Mouse (Mus musculus) kidney, embryonic 16.5 days (tissue): Measurements from ENCODE around the gene Klhdc8b. TPM values are rescaled to one million over a fixed set of nuclear protein-coding genes. Genes with fewer than 3 reads are reported as not detected.

ENCODE experiments used
- ATAC-seq: fragments of 200-750 bp; cut with Nextera tagmentation; 2 replicates; pipeline ENCODE4 v1.8.0; 2017; ENCODE audit warnings: moderate TSS enrichment; ENCODE audit not compliant: low FRiP score, low TSS enrichment
- H3K27ac ChIP-seq: fragments of 300-500 bp; sonication (generic); 2 replicates; pipeline ENCODE4 v1.5.1; 2014; ENCODE audit warnings: low read length
- H3K27me3 ChIP-seq: fragments of 300-500 bp; sonication (generic); 2 replicates; pipeline ENCODE4 v1.6.1; 2014; ENCODE audit warnings: low read length, control low read depth, mixed read lengths; ENCODE audit not compliant: insufficient read depth
- H3K36me3 ChIP-seq: fragments of 300-500 bp; sonication (generic); 2 replicates; pipeline ENCODE4 v1.6.1; 2014; ENCODE audit warnings: low read length, control low read depth, mixed read lengths; ENCODE audit not compliant: insufficient read depth
- H3K4me1 ChIP-seq: fragments of 300-500 bp; sonication (generic); 2 replicates; pipeline ENCODE4 v1.6.1; 2014; ENCODE audit warnings: low read length, control low read depth, mixed read lengths; ENCODE audit not compliant: insufficient read depth
- H3K4me2 ChIP-seq: fragments of 300-500 bp; sonication (generic); replicated peaks from 2 replicates; pipeline ENCODE4 v1.6.1; 2014; ENCODE audit warnings: low read depth, low read length
- H3K4me3 ChIP-seq: fragments of 300-500 bp; sonication (generic); 2 replicates; pipeline ENCODE4 v1.5.1; 2014; ENCODE audit warnings: mild to moderate bottlenecking, low read length
- H3K9ac ChIP-seq: fragments of 300-500 bp; sonication (generic); replicated peaks from 2 replicates; pipeline ENCODE4 v1.6.1; 2014; ENCODE audit warnings: low read length
- H3K9me3 ChIP-seq: fragments of 300-500 bp; sonication (generic); 2 replicates; pipeline ENCODE4 v1.6.1; 2016; ENCODE audit warnings: low read length, control low read depth
- WGBS: fragments of 180-500 bp; shearing (Covaris S2); extraction: QIAGEN DNeasy Blood & Tissue Kit; methylation state at CpG from one replicate; pipeline ENCODE4 v1.1.7; 2014; 5-methylcytosine and 5-hydroxymethylcytosine counted together
- polyA plus RNA-seq: library from polyadenylated mRNA; unstranded; fragments of >200 nt; fragmentation: Nextera tagmentation; extraction: Ambion mirVana; gene quantifications from 2 replicates; pipeline ENCODE4 v1.2.1, GENCODE M21; 2015

Klhdc8b gene
- polyA plus RNA-seq, 1 experiment from 2014 or later = 38.8 TPM

GRCm38 (mm10) chr9:108440485-108440884 lies 20.9 kb downstream of the Klhdc8b start:
- Histone ChIP-seq H3K36me3 (no peaks in the 10 kb centered on the region), H3K4me1 (no peaks in the 10 kb centered on the region), H3K9ac (no peak overlapping the region), H3K27me3 (no peaks in the 10 kb centered on the region), H3K27ac (no peak overlapping the region), H3K4me3 (no peak overlapping the region), H3K9me3 (no peaks in the 10 kb centered on the region), H3K4me2 (no peak overlapping the region)
- WGBS = 57% methylated on average over 5 of the region's 5 CpGs
- ATAC-seq = no peak

- no peak overlapping the region for H3K4me2 ChIP-seq
- no peak overlapping the region for H3K9ac ChIP-seq
- H3K36me3 ChIP-seq = no peaks in the 10 kb centered on the region
- no peaks in the 10 kb centered on the region for H3K27me3 ChIP-seq
- no peaks in the 10 kb centered on the region for H3K4me1 ChIP-seq
- ATAC-seq = no peak
- H3K9me3 ChIP-seq = no peaks in the 10 kb centered on the region
- no peak overlapping the region for H3K4me3 ChIP-seq
- no peak overlapping the region for H3K27ac ChIP-seq
- WGBS = 80% methylated on average over 6 of the region's 6 CpGs
Measured at GRCm38 (mm10) chr9:108439176-108439575, 22.2 kb downstream of the Klhdc8b start.

- WGBS = 78% methylated on average over 3 of the region's 3 CpGs
Measured at GRCm38 (mm10) chr9:108436182-108436581, 25.2 kb downstream of the Klhdc8b start, which contains the start of gene BC048562. BC048562 (plus strand) TSS chr9:108436482.

GRCm38 (mm10) chr9:108431431-108432067 lies 29.8 kb downstream of the Klhdc8b start:
- 41% methylated on average over 32 of the region's 32 CpGs for whole genome bisulfite sequencing
- no peak overlapping the region for H3K9ac ChIP-seq
- peak overlapping the region; percentile 57 for H3K4me2 ChIP-seq
- H3K27ac ChIP-seq = no peak overlapping the region
- no peaks in the 10 kb centered on the region for H3K27me3 ChIP-seq
- no peaks in the 10 kb centered on the region for H3K36me3 ChIP-seq
- H3K4me1 ChIP-seq = no peaks in the 10 kb centered on the region
- ATAC-seq = peak; percentile 76
- H3K9me3 ChIP-seq = no peaks in the 10 kb centered on the region
- H3K4me3 ChIP-seq = peak overlapping the region; percentile 40

More at GRCm38 (mm10) chr9:108436182-108436581, 25.2 kb downstream of the Klhdc8b start, which contains the start of gene BC048562:
- ATAC-seq = no peak
- Histone ChIP-seq H3K27ac (no peak within 1 kb of the TSS), H3K36me3 (no peaks in the 10 kb centered on the region), H3K4me1 (no peaks in the 10 kb centered on the region), H3K9me3 (no peaks in the 10 kb centered on the region), H3K27me3 (no peaks in the 10 kb centered on the region), H3K4me2 (no peak within 1 kb of the TSS), H3K9ac (no peak within 1 kb of the TSS), H3K4me3 (no peak within 1 kb of the TSS)

GRCm38 (mm10) chr9:108428384-108428783 lies 33.0 kb downstream of the Klhdc8b start, which contains the start of gene Ccdc36:
Ccdc36 (minus strand) TSS chr9:108428484.
- H3K27ac ChIP-seq = no peak within 1 kb of the TSS
- H3K9ac ChIP-seq = no peak within 1 kb of the TSS
- H3K9me3 ChIP-seq = no peaks in the 10 kb centered on the region
- no peak within 1 kb of the TSS for H3K4me3 ChIP-seq
- no peak within 1 kb of the TSS for H3K4me2 ChIP-seq
- H3K27me3 ChIP-seq = no peaks in the 10 kb centered on the region
- ATAC-seq = no peak
- H3K36me3 ChIP-seq = no peaks in the 10 kb centered on the region
- no peaks in the 10 kb centered on the region for H3K4me1 ChIP-seq

GRCm38 (mm10) chr9:108412221-108412620 lies 49.2 kb downstream of the Klhdc8b start:
- H3K9me3 ChIP-seq = no peaks in the 10 kb centered on the region
- H3K4me1 ChIP-seq = no peaks in the 10 kb centered on the region
- H3K36me3 ChIP-seq = no peaks in the 10 kb centered on the region
- no peak overlapping the region for H3K9ac ChIP-seq
- H3K27ac ChIP-seq = no peak overlapping the region
- ATAC-seq = no peak
- H3K4me2 ChIP-seq = no peak overlapping the region
- no peak overlapping the region for H3K4me3 ChIP-seq
- H3K27me3 ChIP-seq = no peaks in the 10 kb centered on the region
- WGBS = 83% methylated on average over 1 of the region's 1 CpGs

- 78% methylated on average over 9 of the region's 9 CpGs for WGBS
- Histone ChIP-seq H3K36me3 (no peaks in the 10 kb centered on the region), H3K27me3 (no peaks in the 10 kb centered on the region), H3K27ac (no peak overlapping the region), H3K9ac (no peak overlapping the region), H3K4me3 (no peak overlapping the region), H3K4me1 (no peaks in the 10 kb centered on the region), H3K9me3 (no peaks in the 10 kb centered on the region), H3K4me2 (no peak overlapping the region)
- no peak for ATAC-seq
Measured at GRCm38 (mm10) chr9:108411381-108411942, 49.9 kb downstream of the Klhdc8b start.

GRCm38 (mm10) chr9:108409535-108409934 lies 51.8 kb downstream of the Klhdc8b start:
- no peaks in the 10 kb centered on the region for H3K9me3 ChIP-seq
- H3K4me3 ChIP-seq = no peak overlapping the region

GRCm38 (mm10) chr9:108404451-108404850 lies 56.9 kb downstream of the Klhdc8b start:
- H3K4me3 ChIP-seq = no peak overlapping the region
- H3K9ac ChIP-seq = no peak overlapping the region
- no peak overlapping the region for H3K27ac ChIP-seq
- no peaks in the 10 kb centered on the region for H3K9me3 ChIP-seq
- H3K4me1 ChIP-seq = no peaks in the 10 kb centered on the region; the same call in 1 of the 2 replicates
- no peak for ATAC-seq
- WGBS = 64% methylated on average over 8 of the region's 8 CpGs
- no peak overlapping the region for H3K4me2 ChIP-seq
- no peaks in the 10 kb centered on the region for H3K36me3 ChIP-seq
- no peaks in the 10 kb centered on the region for H3K27me3 ChIP-seq

More at GRCm38 (mm10) chr9:108409535-108409934, 51.8 kb downstream of the Klhdc8b start:
- no peak overlapping the region for H3K9ac ChIP-seq
- no peaks in the 10 kb centered on the region; the same call in 1 of the 2 replicates for H3K4me1 ChIP-seq
- WGBS = 88% methylated on average over 4 of the region's 4 CpGs
- no peak overlapping the region for H3K4me2 ChIP-seq
- no peaks in the 10 kb centered on the region for H3K36me3 ChIP-seq
- H3K27ac ChIP-seq = no peak overlapping the region
- H3K27me3 ChIP-seq = no peaks in the 10 kb centered on the region
- ATAC-seq = no peak

- no peak overlapping the region for H3K4me2 ChIP-seq
- no peaks in the 10 kb centered on the region for H3K9me3 ChIP-seq
- H3K27ac ChIP-seq = no peak overlapping the region
- H3K9ac ChIP-seq = no peak overlapping the region
- WGBS = 70% methylated on average over 4 of the region's 4 CpGs
- no peak for ATAC-seq
- H3K4me3 ChIP-seq = no peak overlapping the region
- no peaks in the 10 kb centered on the region for H3K27me3 ChIP-seq
- H3K4me1 ChIP-seq = no peaks in the 10 kb centered on the region; the same call in 1 of the 2 replicates
- H3K36me3 ChIP-seq = no peaks in the 10 kb centered on the region
Measured at GRCm38 (mm10) chr9:108403081-108403480, 58.3 kb downstream of the Klhdc8b start.
